Mouse (Mus musculus) layer of hippocampus, postnatal 14 days (tissue): ENCODE data around the gene Rnf183. TPM values are rescaled to one million over a fixed set of nuclear protein-coding genes. Genes with fewer than 3 reads are reported as not detected.
A peak's percentile ranks its signal among the peaks of the same experiment; 100 is the strongest.
"Not testable (repeated sequence)": the region's sequence is repeated elsewhere in the genome, so short reads cannot be mapped to it uniquely, and the experiment has no call there.

Source experiments
- DNase-seq, 2 experiments: peaks; one replicate each; pipeline ENCODE4 v3.0.0; 2021 to 2022; ENCODE audit warnings: low spot score in 2 of 2, mixed read lengths in 1 of 2
- long read RNA-seq, 2 experiments: library from polyadenylated mRNA; stranded (forward); transcript quantifications; one replicate each; pipeline ENCODE4 v2.0.0; 2021
- total RNA-seq, 2 experiments: library from RNA; stranded (reverse); gene quantifications; 2 replicates each; pipeline ENCODE4 v1.2.3; 2021

The Rnf183 gene
- total RNA-seq, result not detected
- long read RNA-seq, experiment 1, result 0 reads
- long read RNA-seq, experiment 2, result 0 reads

- DNase-seq, result no peak
Measured at GRCm38 (mm10) chr4:62435081-62435480, at the start of gene Rnf183. Gene Rnf183 (minus strand): TSS chr4:62435252.

- DNase-seq, result no peak
Measured at GRCm38 (mm10) chr4:62480709-62481605, 45.9 kb upstream of the Rnf183 start.

GRCm38 (mm10) chr4:62479937-62480708 is 45.1 kb upstream of the Rnf183 start, which contains the start of gene Bspry:
Gene Bspry (plus strand): TSS chr4:62480053.
- no peak for DNase-seq

GRCm38 (mm10) chr4:62479593-62479936 is 44.5 kb upstream of the Rnf183 start:
- not testable (repeated sequence) for DNase-seq

GRCm38 (mm10) chr4:62477542-62478244 is 42.6 kb upstream of the Rnf183 start:
- no peak for DNase-seq

- DNase-seq, result no peak
Measured at GRCm38 (mm10) chr4:62475793-62476192, 40.7 kb upstream of the Rnf183 start.

- DNase-seq, result no peak
Measured at GRCm38 (mm10) chr4:62475131-62475530, 40.1 kb upstream of the Rnf183 start.

GRCm38 (mm10) chr4:62472071-62472470 is 37.0 kb upstream of the Rnf183 start:
- DNase-seq, result no peak

- DNase-seq, result peak; percentile 80 to 81
Measured at GRCm38 (mm10) chr4:62470598-62471051, 35.6 kb upstream of the Rnf183 start, which contains the start of gene Wdr31. Gene Wdr31 (minus strand): TSS chr4:62470896.

GRCm38 (mm10) chr4:62468158-62468557 is 33.1 kb upstream of the Rnf183 start:
- DNase-seq, result no peak

- DNase-seq, result no peak
Measured at GRCm38 (mm10) chr4:62463124-62463523, 28.1 kb upstream of the Rnf183 start.

- no peak for DNase-seq
Measured at GRCm38 (mm10) chr4:62460348-62460747, 25.3 kb upstream of the Rnf183 start.

GRCm38 (mm10) chr4:62459081-62459480 is 24.0 kb upstream of the Rnf183 start:
- DNase-seq, result peak; percentile 39 to 68

- DNase-seq, result peak in 1 of 2 experiments; percentile 38
Measured at GRCm38 (mm10) chr4:62454995-62455394, 19.9 kb upstream of the Rnf183 start.

GRCm38 (mm10) chr4:62440986-62441385 is 5.9 kb upstream of the Rnf183 start:
- DNase-seq, result no peak

GRCm38 (mm10) chr4:62440544-62440943 is 5.5 kb upstream of the Rnf183 start:
- no peak for DNase-seq

- DNase-seq, result no peak
Measured at GRCm38 (mm10) chr4:62439793-62440192, 4.7 kb upstream of the Rnf183 start.

GRCm38 (mm10) chr4:62437871-62438270 is 2.8 kb upstream of the Rnf183 start:
- DNase-seq, result no peak

- DNase-seq, result no peak
Measured at GRCm38 (mm10) chr4:62437256-62437778, 2.3 kb upstream of the Rnf183 start.

GRCm38 (mm10) chr4:62433939-62434870 is 847 bp downstream of the Rnf183 start:
- no peak for DNase-seq
